Mouse (Mus musculus): ENCODE data around the gene Cd37.

GRCm38 (mm10) chr7:45263006-45263607 lies 24.2 kb upstream of the Cd37 start:
- TF ChIP-seq CTCF (IDR thresholded peaks at IDR 0.05; ENCODE audit: low read depth) = no peak
- TF ChIP-seq EP300 (IDR thresholded peaks at IDR 0.05; ENCODE audit: low read depth) = no peak
